In the genomic region with DNA sequence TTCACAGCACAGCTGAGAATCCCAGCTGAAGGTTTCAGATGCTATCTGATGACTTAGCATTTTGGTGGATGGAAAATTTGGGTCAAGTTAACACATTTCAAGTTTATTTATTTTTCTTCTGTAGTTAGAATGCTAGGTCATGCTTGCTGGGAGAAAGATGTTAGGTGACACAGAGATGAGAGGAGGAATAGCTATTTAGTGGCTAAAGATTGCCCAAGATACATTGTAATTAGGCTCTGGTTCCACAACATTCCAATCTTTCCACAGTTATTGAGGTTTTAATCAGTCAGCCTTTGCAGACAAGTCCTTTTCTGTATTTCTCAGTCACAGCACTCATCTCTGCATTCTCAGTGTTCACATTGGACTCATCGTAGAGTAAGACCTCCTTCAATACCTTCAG, we compare ENCODE assay signal across 17 mouse cellular contexts.
"Had no signal": no experiment of that assay in that cellular context is flagged by ENCODE, and none has a peak within 500 bp of the region (broad histone marks: within the 10 kb centered on the region; RNA-seq: fewer than 3 reads in every experiment).

No protein-coding gene starts in this region.

- H3K9me3 ChIP-seq: neural tube, embryonic 12.5 days; neural tube, embryonic 13.5 days; neural tube, embryonic 15.5 days; stomach, embryonic 15.5 days had no signal

- H3K27ac ChIP-seq: neural tube, embryonic 12.5 days; neural tube, embryonic 13.5 days; neural tube, embryonic 15.5 days; stomach, embryonic 15.5 days; stomach, postnatal 0 days had no signal

- H3K4me1 ChIP-seq: neural tube, embryonic 12.5 days; neural tube, embryonic 13.5 days; neural tube, embryonic 15.5 days; stomach, embryonic 15.5 days had no signal

- H3K4me3 ChIP-seq: neural tube, embryonic 12.5 days; neural tube, embryonic 13.5 days; neural tube, embryonic 15.5 days; stomach, embryonic 15.5 days had no signal

- H3K4me2 ChIP-seq: neural tube, embryonic 12.5 days; neural tube, embryonic 13.5 days; neural tube, embryonic 15.5 days; stomach, embryonic 15.5 days had no signal

- H3K9ac ChIP-seq: neural tube, embryonic 12.5 days; neural tube, embryonic 13.5 days; neural tube, embryonic 15.5 days; stomach, embryonic 15.5 days had no signal

- H3K27me3 ChIP-seq: neural tube, embryonic 12.5 days; stomach, embryonic 15.5 days had no signal

- H3K36me3 ChIP-seq: neural tube, embryonic 12.5 days; neural tube, embryonic 13.5 days; neural tube, embryonic 15.5 days; stomach, embryonic 15.5 days had no signal

- DNase-seq: retina, postnatal 1 day; right cerebral cortex, adult 18-20 months; right cerebral cortex, postnatal 14 days; right cerebral cortex, postnatal 25 days; right cerebral cortex, postnatal 4 days; spleen, adult 18-20 months; thymus, adult 18-20 months; thymus, adult 2 months; thymus, postnatal 14 days; thymus, postnatal 25 days; thymus, postnatal 36 days; thymus, postnatal 4 days had no signal
